Mouse (Mus musculus): ENCODE data around the gene Olfr108.

The Olfr108 gene

GRCm38 (mm10) chr17:37445180-37445579 is at the start of gene Olfr108:
Gene Olfr108 (plus strand): TSS chr17:37445480.
- DNase-seq, result no peak

- DNase-seq, result no peak
These were observed 46.4 kb upstream of the Olfr108 start, which contains the start of gene Olfr107 for GRCm38 (mm10) chr17:37398926-37399325. Gene Olfr107 (plus strand): TSS chr17:37399226.

- no peak for DNase-seq
These were observed 31.9 kb upstream of the Olfr108 start for GRCm38 (mm10) chr17:37413380-37413779.

- no peak for DNase-seq
These were observed 13.3 kb downstream of the Olfr108 start, which contains the start of gene Olfr109 for GRCm38 (mm10) chr17:37458616-37459015. Gene Olfr109 (plus strand): TSS chr17:37458916.

GRCm38 (mm10) chr17:37483452-37483851 is 38.2 kb downstream of the Olfr108 start, which contains the start of gene H2-M2:
Gene H2-M2 (minus strand): TSS chr17:37483552.
- no peak for DNase-seq

- no peak for DNase-seq
These were observed 46.7 kb downstream of the Olfr108 start, which contains the start of gene Olfr110 for GRCm38 (mm10) chr17:37491930-37492518. Gene Olfr110 (plus strand): TSS chr17:37492468.

All from thymus, adult 18-20 months (tissue).